Mouse (Mus musculus) embryonic facial prominence, embryonic 13.5 days (tissue): ENCODE measurements around the gene Smad6. TPM values are rescaled to one million over a fixed set of nuclear protein-coding genes. Genes with fewer than 3 reads are reported as not detected.

ENCODE experiments used
- ATAC-seq: fragments of 200-750 bp; cut with Nextera tagmentation; 2 replicates; pipeline ENCODE4 v1.8.0; 2017; ENCODE audit warnings: low read depth; ENCODE audit not compliant: insufficient number of reproducible peaks, insufficient read depth, low FRiP score, low TSS enrichment
- H3K27ac ChIP-seq: fragments of 300-500 bp; sonication (generic); 2 replicates; pipeline ENCODE4 v1.5.1; 2015; ENCODE audit warnings: moderate library complexity, mild to moderate bottlenecking, inconsistent platforms
- H3K27me3 ChIP-seq: fragments of 300-500 bp; sonication (generic); 2 replicates; pipeline ENCODE4 v1.6.1; 2015; ENCODE audit warnings: mild to moderate bottlenecking, inconsistent platforms
- H3K36me3 ChIP-seq: fragments of 300-500 bp; sonication (generic); 2 replicates; pipeline ENCODE4 v1.6.1; 2015; ENCODE audit warnings: mild to moderate bottlenecking, inconsistent platforms
- H3K4me1 ChIP-seq: fragments of 300-500 bp; sonication (generic); 2 replicates; pipeline ENCODE4 v1.6.1; 2015; ENCODE audit warnings: inconsistent platforms
- H3K4me2 ChIP-seq: fragments of 300-500 bp; sonication (generic); 2 replicates; pipeline ENCODE4 v1.6.1; 2015; ENCODE audit warnings: moderate library complexity, mild to moderate bottlenecking, inconsistent platforms
- H3K4me3 ChIP-seq: fragments of 300-500 bp; sonication (generic); 2 replicates; pipeline ENCODE4 v1.5.1; 2015; ENCODE audit warnings: mild to moderate bottlenecking, inconsistent platforms
- H3K9ac ChIP-seq: fragments of 300-500 bp; sonication (generic); 2 replicates; pipeline ENCODE4 v1.6.1; 2015; ENCODE audit warnings: mild to moderate bottlenecking, inconsistent platforms
- H3K9me3 ChIP-seq: fragments of 300-500 bp; sonication (generic); 2 replicates; pipeline ENCODE4 v1.6.1; 2016; ENCODE audit warnings: inconsistent platforms
- WGBS: fragments of 180-500 bp; shearing (Covaris S2); methylation state at CpG from one replicate; pipeline ENCODE4 v1.1.7; 2015; ENCODE audit warnings: mixed read lengths; 5-methylcytosine and 5-hydroxymethylcytosine counted together
- polyA plus RNA-seq: library from polyadenylated mRNA; unstranded; fragments of >200 nt; fragmentation: Nextera tagmentation; extraction: Ambion mirVana; gene quantifications from 2 replicates; pipeline ENCODE4 v1.2.1, GENCODE M21; 2015

Gene Smad6
- polyA plus RNA-seq, 1 experiment from 2014 or later, result 17.4 TPM

DNA sequence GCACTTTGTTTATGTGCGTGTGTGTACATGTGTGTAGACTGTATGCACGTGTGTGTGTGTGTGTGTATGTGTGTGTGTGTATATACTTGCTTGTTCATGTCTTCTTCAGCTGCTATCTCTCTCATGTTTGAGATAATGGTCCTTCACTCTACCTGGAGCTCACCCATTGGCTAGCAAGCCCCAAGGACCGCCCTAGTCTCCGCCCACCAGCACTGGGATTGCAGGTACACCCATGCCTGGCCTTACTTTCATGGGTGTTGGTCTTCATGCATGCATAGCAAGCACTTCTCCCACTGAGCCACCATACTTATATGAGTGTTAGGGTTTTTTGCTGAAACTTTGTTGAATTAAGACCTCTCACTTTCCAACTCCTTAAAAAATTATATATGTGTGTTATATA, 40.5 kb downstream of the Smad6 start:
- Histone ChIP-seq H3K9ac (no peak overlapping the region), H3K36me3 (peaks cover 14% of the 10 kb centered on the region), H3K27me3 (no peaks in the 10 kb centered on the region), H3K4me1 (peaks cover 100% of the 10 kb centered on the region), H3K4me2 (peak overlapping the region; percentile 49), H3K27ac (peak overlapping the region; percentile 93), H3K9me3 (no peaks in the 10 kb centered on the region), H3K4me3 (no peak overlapping the region)
- 79% methylated on average over 4 of the region's 4 CpGs for WGBS
- ATAC-seq, result no peak

DNA sequence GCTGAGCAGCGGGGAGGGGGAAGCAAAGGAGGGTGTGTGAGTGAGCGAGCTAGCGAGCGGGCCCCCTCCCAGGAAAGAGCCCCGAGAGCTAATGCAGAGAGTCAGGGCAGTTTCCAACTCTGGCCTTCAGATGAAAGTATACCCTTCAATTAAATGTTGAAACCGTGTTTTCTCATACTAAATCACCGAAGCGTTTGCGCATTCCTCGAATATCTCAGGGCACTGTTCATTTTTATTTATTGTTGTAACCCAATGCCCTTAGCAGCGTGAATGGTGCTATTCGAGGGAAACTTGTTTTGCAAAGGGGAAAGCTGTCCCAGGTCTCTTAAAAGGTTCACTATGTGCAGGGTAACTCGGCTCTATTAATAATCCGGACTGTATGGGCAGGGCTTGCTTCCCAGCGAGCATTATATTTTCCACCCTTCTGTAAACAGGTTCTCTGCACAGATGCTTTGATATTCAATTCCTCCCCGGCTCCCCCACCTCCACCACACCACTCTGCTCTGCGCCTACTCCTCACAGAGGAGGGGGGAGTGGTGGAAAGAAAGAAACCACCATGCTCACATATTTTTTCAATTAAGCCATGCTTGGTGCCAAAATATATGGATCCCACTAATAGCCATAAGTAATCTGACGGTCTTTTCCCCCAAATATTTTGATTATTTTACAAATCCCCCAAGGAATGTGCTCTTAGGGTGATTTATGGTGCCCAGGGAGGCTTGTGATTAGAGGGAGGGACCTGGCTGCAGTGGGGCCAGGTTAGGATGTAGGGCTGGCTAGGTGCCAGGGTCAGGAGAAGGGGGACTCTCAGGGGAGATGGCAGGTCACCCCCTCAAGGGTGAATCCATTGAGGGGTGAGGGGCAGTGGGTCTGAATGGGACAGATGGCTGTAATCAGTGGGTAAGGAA, 41.4 kb downstream of the Smad6 start:
- 2% methylated on average over 18 of the region's 18 CpGs for WGBS
- H3K4me3 ChIP-seq, result peak overlapping the region; percentile 6; the same call in 1 of the 2 replicates
- peaks cover 100% of the 10 kb centered on the region for H3K4me1 ChIP-seq

DNA sequence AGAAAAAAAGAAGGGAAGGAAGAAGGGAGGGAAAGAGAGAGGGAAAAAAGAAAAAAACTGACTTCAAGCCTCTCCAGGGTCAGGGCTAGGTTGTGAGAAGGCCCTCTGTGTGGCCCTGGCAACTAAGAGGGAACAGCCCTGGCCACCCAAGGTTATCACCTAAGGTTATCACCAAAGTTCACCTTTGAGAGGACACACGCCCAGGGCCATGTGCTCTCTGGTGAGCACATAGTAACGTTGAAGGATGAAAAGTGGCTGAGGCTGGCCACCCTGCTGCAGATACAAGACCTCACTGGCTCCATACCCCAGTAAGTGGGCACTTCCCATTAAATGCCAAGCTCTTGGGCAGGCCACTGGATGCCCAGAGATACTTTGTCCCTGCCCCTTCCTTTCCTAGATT, 42.6 kb downstream of the Smad6 start:
- WGBS, result 57% methylated on average over 2 of the region's 2 CpGs
- Histone ChIP-seq H3K27ac (peak overlapping the region; percentile 93), H3K9me3 (no peaks in the 10 kb centered on the region), H3K4me2 (peak overlapping the region; percentile 49), H3K4me1 (peaks cover 100% of the 10 kb centered on the region), H3K4me3 (no peak overlapping the region), H3K36me3 (peaks cover 14% of the 10 kb centered on the region), H3K9ac (peak overlapping the region; percentile 37; the same call in 1 of the 2 replicates), H3K27me3 (no peaks in the 10 kb centered on the region)
- no peak for ATAC-seq

More for the DNA sequence above, 41.4 kb downstream of the Smad6 start:
- no peaks in the 10 kb centered on the region for H3K27me3 ChIP-seq
- peak; percentile 82 for ATAC-seq
- H3K9me3 ChIP-seq, result no peaks in the 10 kb centered on the region
- peak overlapping the region; percentile 37; the same call in 1 of the 2 replicates for H3K9ac ChIP-seq
- H3K4me2 ChIP-seq, result peak overlapping the region; percentile 49
- H3K27ac ChIP-seq, result peak overlapping the region; percentile 93
- H3K36me3 ChIP-seq, result peaks cover 14% of the 10 kb centered on the region

GRCm38 (mm10) chr9:63978682-63979081, 43.2 kb downstream of the Smad6 start:
- H3K27me3 ChIP-seq, result no peaks in the 10 kb centered on the region
- no peaks in the 10 kb centered on the region for H3K9me3 ChIP-seq
- WGBS, result 78% methylated on average over 7 of the region's 7 CpGs
- H3K4me2 ChIP-seq, result no peak overlapping the region
- no peak for ATAC-seq
- peak overlapping the region; percentile 51 for H3K27ac ChIP-seq
- peaks cover 99% of the 10 kb centered on the region for H3K4me1 ChIP-seq
- no peak overlapping the region for H3K4me3 ChIP-seq
- peaks cover 14% of the 10 kb centered on the region for H3K36me3 ChIP-seq
- H3K9ac ChIP-seq, result no peak overlapping the region

DNA sequence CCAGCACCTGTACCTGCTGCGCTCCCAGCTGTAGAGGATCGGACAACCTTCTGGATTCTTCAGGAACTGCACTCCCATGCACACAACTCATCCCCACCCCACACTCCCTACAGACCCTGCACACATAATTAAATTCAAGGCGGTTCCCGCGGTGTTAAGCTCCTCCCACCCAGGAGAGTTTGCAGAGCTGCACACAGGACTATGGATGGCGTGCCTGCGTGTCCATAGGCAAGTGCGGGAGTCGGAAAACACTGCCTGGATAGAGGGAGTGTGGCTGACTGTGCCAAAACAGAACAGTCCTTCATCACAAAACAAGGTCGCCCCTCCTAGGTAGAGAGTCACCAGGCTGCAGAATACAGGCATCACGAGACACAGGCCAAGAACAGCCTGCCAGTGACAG, 45.9 kb downstream of the Smad6 start:
- peaks cover 96% of the 10 kb centered on the region for H3K4me1 ChIP-seq
- WGBS, result 25% methylated on average over 11 of the region's 11 CpGs
- no peak overlapping the region for H3K4me3 ChIP-seq
- H3K27ac ChIP-seq, result peak overlapping the region; percentile 98
- no peaks in the 10 kb centered on the region for H3K27me3 ChIP-seq
- peak overlapping the region; percentile 12; the same call in 1 of the 2 replicates for H3K9ac ChIP-seq
- no peak for ATAC-seq
- H3K9me3 ChIP-seq, result no peaks in the 10 kb centered on the region
- H3K4me2 ChIP-seq, result peak overlapping the region; percentile 16; the same call in 1 of the 2 replicates
- H3K36me3 ChIP-seq, result peaks cover 14% of the 10 kb centered on the region

GRCm38 (mm10) chr9:63974258-63975023, 47.4 kb downstream of the Smad6 start:
- Histone ChIP-seq H3K9me3 (no peaks in the 10 kb centered on the region), H3K4me3 (peak overlapping the region; percentile 20), H3K27me3 (no peaks in the 10 kb centered on the region), H3K4me1 (peaks cover 96% of the 10 kb centered on the region), H3K36me3 (peaks cover 14% of the 10 kb centered on the region), H3K4me2 (peak overlapping the region; percentile 55), H3K27ac (peak overlapping the region; percentile 98), H3K9ac (peak overlapping the region; percentile 63)
- WGBS, result 18% methylated on average over 13 of the region's 13 CpGs
- ATAC-seq, result peak; percentile 53; the same call in 1 of the 2 replicates

DNA sequence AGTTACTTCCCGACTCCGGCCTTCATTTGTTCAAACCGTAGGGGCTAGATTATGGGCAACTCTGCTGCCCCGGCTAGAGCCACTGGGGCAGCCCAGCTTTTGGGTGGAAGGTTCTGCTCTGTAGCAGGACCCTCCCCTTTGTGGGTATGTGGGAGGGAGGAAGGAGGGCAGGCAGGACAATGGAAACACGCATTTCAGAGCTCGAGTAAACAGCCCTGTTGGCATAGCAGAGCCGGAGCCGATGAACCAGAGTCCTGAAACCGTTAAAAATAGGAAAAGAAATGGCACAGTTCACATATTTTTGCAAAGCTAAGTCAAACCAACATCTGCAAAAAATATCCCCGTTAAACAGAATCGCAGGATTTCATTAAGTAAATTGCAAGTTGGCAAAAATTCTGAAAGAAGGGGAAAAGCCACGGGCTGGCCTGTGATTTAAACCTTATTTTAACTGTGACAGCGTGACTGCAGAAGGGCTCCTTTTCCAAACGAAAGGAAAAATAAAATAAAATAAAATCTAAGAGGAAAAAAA, 48.1 kb downstream of the Smad6 start:
- Histone ChIP-seq H3K36me3 (peaks cover 14% of the 10 kb centered on the region), H3K9ac (peak overlapping the region; percentile 63; the same call in 1 of the 2 replicates), H3K4me3 (no peak overlapping the region), H3K9me3 (no peaks in the 10 kb centered on the region), H3K4me2 (peak overlapping the region; percentile 55), H3K4me1 (peaks cover 96% of the 10 kb centered on the region), H3K27ac (peak overlapping the region; percentile 98), H3K27me3 (no peaks in the 10 kb centered on the region)
- WGBS, result 14% methylated on average over 14 of the region's 14 CpGs
- peak; percentile 60; the same call in 1 of the 2 replicates for ATAC-seq

DNA sequence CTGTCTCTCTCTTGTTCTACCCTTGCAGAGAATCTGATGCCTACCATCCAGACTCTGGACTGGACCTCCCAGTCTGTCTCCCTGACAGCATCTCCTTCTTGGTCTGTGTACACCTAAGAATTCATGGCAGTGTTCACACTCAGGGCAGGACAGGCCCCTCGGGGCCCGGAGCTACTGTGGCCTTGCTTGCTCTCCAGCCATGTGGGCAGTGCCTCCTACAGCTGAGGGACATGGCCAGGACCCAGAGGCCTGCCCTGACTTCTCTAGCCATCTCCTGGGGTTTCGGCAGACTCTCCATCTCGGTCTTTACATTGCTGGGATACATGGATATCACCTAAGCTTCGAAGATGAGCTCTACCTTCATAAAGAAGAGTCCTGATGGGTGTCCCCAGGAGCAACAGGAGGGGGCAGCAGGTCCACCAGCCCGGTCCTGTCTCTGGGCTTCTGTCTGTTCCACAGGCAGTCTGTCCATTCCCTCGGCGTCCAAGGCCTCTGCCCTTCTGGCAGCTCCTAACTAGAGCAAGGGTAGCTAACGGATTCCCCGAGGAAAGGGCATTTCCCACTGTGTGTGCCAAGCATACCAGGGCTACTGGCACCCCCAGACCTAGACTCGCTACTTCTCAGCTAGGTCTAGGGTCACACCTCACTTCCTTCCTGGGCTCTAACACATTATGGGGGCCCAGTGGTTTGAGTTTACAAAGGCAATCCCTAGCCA, 49.1 kb downstream of the Smad6 start:
- H3K4me3 ChIP-seq, result no peak overlapping the region
- 91% methylated on average over 11 of the region's 11 CpGs for WGBS
- H3K9ac ChIP-seq, result no peak overlapping the region; the same call in 1 of the 2 replicates
- H3K4me1 ChIP-seq, result peaks cover 96% of the 10 kb centered on the region
- H3K27ac ChIP-seq, result peak overlapping the region; percentile 98
- peak overlapping the region; percentile 55; the same call in 1 of the 2 replicates for H3K4me2 ChIP-seq
- H3K27me3 ChIP-seq, result no peaks in the 10 kb centered on the region
- H3K36me3 ChIP-seq, result peaks cover 14% of the 10 kb centered on the region
- no peak for ATAC-seq
- H3K9me3 ChIP-seq, result no peaks in the 10 kb centered on the region

- H3K9me3 ChIP-seq, result no peaks in the 10 kb centered on the region
- 0 out of 2 replicates have a peak overlapping the region, but pooled peaks have one; percentile 98 for H3K27ac ChIP-seq
- no peak overlapping the region for H3K4me2 ChIP-seq
- H3K4me3 ChIP-seq, result no peak overlapping the region
- H3K4me1 ChIP-seq, result peaks cover 94% of the 10 kb centered on the region
- no peak overlapping the region for H3K9ac ChIP-seq
- no peaks in the 10 kb centered on the region for H3K27me3 ChIP-seq
- WGBS, result 62% methylated on average over 4 of the region's 4 CpGs
- no peak for ATAC-seq
- H3K36me3 ChIP-seq, result peaks cover 4% of the 10 kb centered on the region; the same call in 1 of the 2 replicates
Measured at GRCm38 (mm10) chr9:63971557-63971956, 50.3 kb downstream of the Smad6 start.

- Histone ChIP-seq H3K9ac (peak overlapping the region; percentile 4; the same call in 1 of the 2 replicates), H3K27me3 (no peaks in the 10 kb centered on the region), H3K4me2 (no peak overlapping the region), H3K4me3 (no peak overlapping the region), H3K27ac (peak overlapping the region; percentile 76), H3K36me3 (peaks cover 4% of the 10 kb centered on the region; the same call in 1 of the 2 replicates), H3K9me3 (no peaks in the 10 kb centered on the region), H3K4me1 (peaks cover 94% of the 10 kb centered on the region)
- ATAC-seq, result no peak
- WGBS, result 71% methylated on average over 6 of the region's 6 CpGs
Measured at GRCm38 (mm10) chr9:63970836-63971235, 51.0 kb downstream of the Smad6 start.
